Mouse (Mus musculus): Measurements from ENCODE around the gene Arl3. TPM values are rescaled to one million over a fixed set of nuclear protein-coding genes. Genes with fewer than 3 reads are reported as not detected.

The Arl3 gene
- polyA plus RNA-seq, 1 experiment, result 266 TPM

- TF ChIP-seq POLR2A (IDR thresholded peaks at IDR 0.05; ENCODE audit: control insufficient read depth, low read depth, low read length), result no peak
- no peak for TF ChIP-seq CTCF (IDR thresholded peaks at IDR 0.05; ENCODE audit: control insufficient read depth, insufficient read depth, insufficient replicate concordance, low read depth, low read length)
- Histone ChIP-seq H3K4me3 (ENCODE audit: control insufficient read depth, low read depth, low read length) (no peak overlapping the region), H3K36me3 (ENCODE audit: control insufficient read depth, insufficient read depth, low read length) (no peaks in the 10 kb centered on the region), H3K27ac (ENCODE audit: control insufficient read depth, insufficient read depth, low read depth, low read length) (no peak overlapping the region), H3K27me3 (ENCODE audit: control insufficient read depth, insufficient read depth, low read length) (no peaks in the 10 kb centered on the region), H3K4me1 (ENCODE audit: control insufficient read depth, insufficient read depth, low read length) (peaks cover 23% of the 10 kb centered on the region)
Observed at GRCm38 (mm10) chr19:46516667-46517528, 56.1 kb downstream of the Arl3 start.

GRCm38 (mm10) chr19:46515287-46515821 lies 57.6 kb downstream of the Arl3 start:
- Histone ChIP-seq H3K36me3 (ENCODE audit: control insufficient read depth, insufficient read depth, low read length) (no peaks in the 10 kb centered on the region), H3K4me3 (ENCODE audit: control insufficient read depth, low read depth, low read length) (peak overlapping the region; percentile 88), H3K4me1 (ENCODE audit: control insufficient read depth, insufficient read depth, low read length) (peaks cover 23% of the 10 kb centered on the region), H3K27me3 (ENCODE audit: control insufficient read depth, insufficient read depth, low read length) (no peaks in the 10 kb centered on the region), H3K27ac (ENCODE audit: control insufficient read depth, insufficient read depth, low read depth, low read length) (peak overlapping the region; percentile 86)
- no peak; the same call in 1 of the 2 replicates for TF ChIP-seq POLR2A (IDR thresholded peaks at IDR 0.05; ENCODE audit: control insufficient read depth, low read depth, low read length)
- TF ChIP-seq CTCF (IDR thresholded peaks at IDR 0.05; ENCODE audit: control insufficient read depth, insufficient read depth, insufficient replicate concordance, low read depth, low read length), result no peak

- H3K4me1 ChIP-seq (ENCODE audit: control insufficient read depth, insufficient read depth, low read length), result peaks cover 25% of the 10 kb centered on the region
- H3K27ac ChIP-seq (ENCODE audit: control insufficient read depth, insufficient read depth, low read depth, low read length), result no peak overlapping the region
- peak overlapping the region; percentile 88 for H3K4me3 ChIP-seq (ENCODE audit: control insufficient read depth, low read depth, low read length)
- H3K36me3 ChIP-seq (ENCODE audit: control insufficient read depth, insufficient read depth, low read length), result no peaks in the 10 kb centered on the region
- no peaks in the 10 kb centered on the region for H3K27me3 ChIP-seq (ENCODE audit: control insufficient read depth, insufficient read depth, low read length)
- TF ChIP-seq CTCF (IDR thresholded peaks at IDR 0.05; ENCODE audit: control insufficient read depth, insufficient read depth, insufficient replicate concordance, low read depth, low read length), result no peak
- TF ChIP-seq POLR2A (IDR thresholded peaks at IDR 0.05; ENCODE audit: control insufficient read depth, low read depth, low read length), result no peak
Observed at GRCm38 (mm10) chr19:46514387-46514786, 58.6 kb downstream of the Arl3 start.

- no peak for TF ChIP-seq CTCF (IDR thresholded peaks at IDR 0.05; ENCODE audit: control insufficient read depth, insufficient read depth, insufficient replicate concordance, low read depth, low read length)
- TF ChIP-seq POLR2A (IDR thresholded peaks at IDR 0.05; ENCODE audit: control insufficient read depth, low read depth, low read length), result no peak
- Histone ChIP-seq H3K36me3 (ENCODE audit: control insufficient read depth, insufficient read depth, low read length) (no peaks in the 10 kb centered on the region), H3K4me1 (ENCODE audit: control insufficient read depth, insufficient read depth, low read length) (peaks cover 17% of the 10 kb centered on the region), H3K27ac (ENCODE audit: control insufficient read depth, insufficient read depth, low read depth, low read length) (no peak overlapping the region), H3K4me3 (ENCODE audit: control insufficient read depth, low read depth, low read length) (no peak overlapping the region), H3K27me3 (ENCODE audit: control insufficient read depth, insufficient read depth, low read length) (no peaks in the 10 kb centered on the region)
Observed at GRCm38 (mm10) chr19:46511263-46511662, 61.7 kb downstream of the Arl3 start.

GRCm38 (mm10) chr19:46510824-46511223 lies 62.2 kb downstream of the Arl3 start:
- no peaks in the 10 kb centered on the region for H3K27me3 ChIP-seq (ENCODE audit: control insufficient read depth, insufficient read depth, low read length)
- peaks cover 16% of the 10 kb centered on the region for H3K4me1 ChIP-seq (ENCODE audit: control insufficient read depth, insufficient read depth, low read length)
- H3K4me3 ChIP-seq (ENCODE audit: control insufficient read depth, low read depth, low read length), result no peak overlapping the region
- no peaks in the 10 kb centered on the region for H3K36me3 ChIP-seq (ENCODE audit: control insufficient read depth, insufficient read depth, low read length)
- TF ChIP-seq POLR2A (IDR thresholded peaks at IDR 0.05; ENCODE audit: control insufficient read depth, low read depth, low read length) (no peak), CTCF (IDR thresholded peaks at IDR 0.05; ENCODE audit: control insufficient read depth, insufficient read depth, insufficient replicate concordance, low read depth, low read length) (peak; percentile 42; the same call in 1 of the 2 replicates)
- H3K27ac ChIP-seq (ENCODE audit: control insufficient read depth, insufficient read depth, low read depth, low read length), result no peak overlapping the region

- Histone ChIP-seq H3K4me1 (ENCODE audit: control insufficient read depth, insufficient read depth, low read length) (peaks cover 12% of the 10 kb centered on the region), H3K27ac (ENCODE audit: control insufficient read depth, insufficient read depth, low read depth, low read length) (no peak overlapping the region), H3K27me3 (ENCODE audit: control insufficient read depth, insufficient read depth, low read length) (no peaks in the 10 kb centered on the region), H3K36me3 (ENCODE audit: control insufficient read depth, insufficient read depth, low read length) (no peaks in the 10 kb centered on the region), H3K4me3 (ENCODE audit: control insufficient read depth, low read depth, low read length) (no peak overlapping the region)
- no peak for TF ChIP-seq CTCF (IDR thresholded peaks at IDR 0.05; ENCODE audit: control insufficient read depth, insufficient read depth, insufficient replicate concordance, low read depth, low read length)
- no peak for TF ChIP-seq POLR2A (IDR thresholded peaks at IDR 0.05; ENCODE audit: control insufficient read depth, low read depth, low read length)
Observed at GRCm38 (mm10) chr19:46510401-46510800, 62.6 kb downstream of the Arl3 start.

- Histone ChIP-seq H3K36me3 (ENCODE audit: control insufficient read depth, insufficient read depth, low read length) (no peaks in the 10 kb centered on the region), H3K27ac (ENCODE audit: control insufficient read depth, insufficient read depth, low read depth, low read length) (no peak overlapping the region)
Observed at GRCm38 (mm10) chr19:46509736-46510135, 63.3 kb downstream of the Arl3 start.

More at GRCm38 (mm10) chr19:46509736-46510135, 63.3 kb downstream of the Arl3 start:
- Histone ChIP-seq H3K27me3 (ENCODE audit: control insufficient read depth, insufficient read depth, low read length) (no peaks in the 10 kb centered on the region), H3K4me3 (ENCODE audit: control insufficient read depth, low read depth, low read length) (no peak overlapping the region), H3K4me1 (ENCODE audit: control insufficient read depth, insufficient read depth, low read length) (peaks cover 6% of the 10 kb centered on the region)
- TF ChIP-seq CTCF (IDR thresholded peaks at IDR 0.05; ENCODE audit: control insufficient read depth, insufficient read depth, insufficient replicate concordance, low read depth, low read length) (no peak), POLR2A (IDR thresholded peaks at IDR 0.05; ENCODE audit: control insufficient read depth, low read depth, low read length) (no peak)
